Mouse (Mus musculus): ENCODE measurements at regions not wholly inside any gene's neighbourhood (a gene's known extent, or its start where the extent isn't known, plus 50 kb on each side); places are given as distances from the start of the nearest gene placed in this dataset.

DNA sequence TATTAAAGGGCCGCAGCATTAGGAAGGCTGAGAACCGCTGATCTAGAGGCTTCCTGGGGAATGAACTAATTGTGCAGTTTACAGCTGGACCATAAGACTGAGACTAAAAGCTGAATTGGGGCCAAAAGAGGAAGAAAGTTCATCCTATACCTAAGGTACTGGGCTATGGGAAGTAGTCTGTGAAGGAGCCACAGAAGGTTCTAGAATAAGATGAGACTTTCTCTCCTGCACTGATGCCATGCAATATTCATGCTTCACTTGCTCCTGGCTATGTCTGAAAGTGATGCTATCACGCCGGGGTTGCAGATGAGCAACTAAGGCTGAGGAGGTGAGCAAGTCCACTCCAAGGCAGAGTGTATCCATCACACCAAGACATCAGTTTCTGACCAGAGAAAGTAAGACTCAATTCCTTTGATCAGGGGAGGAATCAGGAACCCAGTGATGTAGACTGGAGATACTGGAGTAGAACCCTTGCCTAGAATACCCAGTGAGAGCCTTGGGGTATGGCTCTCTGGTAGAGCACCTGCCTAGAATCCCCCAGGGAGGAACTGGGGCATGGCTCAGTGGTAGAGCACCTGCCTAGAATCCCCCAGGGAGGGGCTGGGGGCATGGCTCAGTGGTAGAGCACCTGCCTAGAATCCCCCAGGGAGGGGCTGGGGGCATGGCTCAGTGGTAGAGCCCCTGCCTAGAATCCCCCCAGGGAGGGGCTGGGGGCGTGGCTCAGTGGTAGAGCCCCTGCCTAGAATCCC, 51.9 kb upstream of the Myl10 start:
- TF ChIP-seq GATA1 (IDR thresholded peaks at IDR 0.05; ENCODE audit: borderline replicate concordance, low read length) (no peak), FLI1 (IDR thresholded peaks at IDR 0.05; ENCODE audit: low read length) (no peak)

Measured in megakaryocyte, embryonic 14.5 days (primary cell).